Mouse (Mus musculus) cortical plate, adult 2 months (tissue): Measurements from ENCODE around the gene Grn. TPM values are rescaled to one million over a fixed set of nuclear protein-coding genes. Genes with fewer than 3 reads are reported as not detected.
"Not testable (repeated sequence)": the region's sequence is repeated elsewhere in the genome, so short reads cannot be mapped to it uniquely, and the experiment has no call there.

ENCODE experiments used
- H3K27ac ChIP-seq: fragments of 200-500 bp; 2 replicates; pipeline ENCODE4 v1.5.1; 2012; ENCODE audit warnings: low read length, control low read depth, inconsistent platforms; ENCODE audit not compliant: insufficient read depth
- H3K4me1 ChIP-seq: fragments of 200-500 bp; 2 replicates; pipeline ENCODE4 v1.6.1; 2011; ENCODE audit warnings: low read length; ENCODE audit not compliant: control insufficient read depth, insufficient read depth
- H3K4me3 ChIP-seq: fragments of 200-500 bp; 2 replicates; pipeline ENCODE4 v1.5.1; 2011; ENCODE audit warnings: mild to moderate bottlenecking, low read length, control low read depth; ENCODE audit not compliant: insufficient read depth
- CTCF ChIP-seq: fragments of 200-500 bp; IDR thresholded peaks from 2 replicates; pipeline ENCODE4 v1.5.1; 2011; ENCODE audit warnings: mild to moderate bottlenecking, control low read depth, low read length; ENCODE audit not compliant: insufficient read depth; ENCODE audit errors: extremely low read depth
- POLR2A ChIP-seq: fragments of 200-500 bp; IDR thresholded peaks from 2 replicates; pipeline ENCODE4 v1.6.1; 2011; ENCODE audit warnings: mild to moderate bottlenecking, low read length, control low read depth; ENCODE audit not compliant: insufficient read depth; ENCODE audit errors: extremely low read depth
- polyA plus RNA-seq: library from polyadenylated mRNA; depleted of rRNA; stranded (reverse); fragments of >200 nt; gene quantifications from 2 replicates; pipeline ENCODE4 v1.2.3, GENCODE M21; 2012

The Grn gene
- polyA plus RNA-seq, 1 experiment: 64.6 TPM

- TF ChIP-seq POLR2A (peak; percentile 82), CTCF (no peak)
- 0 out of 2 replicates have a peak, but pooled peaks cover 2% of the 10 kb centered on the region for H3K4me1 ChIP-seq
- 0 out of 2 replicates have a peak overlapping the region, but pooled peaks have one; percentile 32 for H3K27ac ChIP-seq
- peak overlapping the region; percentile 76 for H3K4me3 ChIP-seq
These were observed 21.7 kb upstream of the Grn start for GRCm38 (mm10) chr11:102408344-102408876.

- 0 out of 2 replicates have a peak, but pooled peaks cover 2% of the 10 kb centered on the region for H3K4me1 ChIP-seq
- H3K4me3 ChIP-seq: peak overlapping the region; percentile 76; the same call in 1 of the 2 replicates
- 0 out of 2 replicates have a peak overlapping the region, but pooled peaks have one; percentile 32 for H3K27ac ChIP-seq
- TF ChIP-seq CTCF (no peak), POLR2A (no peak)
These were observed 21.0 kb upstream of the Grn start for GRCm38 (mm10) chr11:102408888-102409794.

- H3K4me3 ChIP-seq: no peak overlapping the region
- 0 out of 2 replicates have a peak, but pooled peaks cover 2% of the 10 kb centered on the region for H3K4me1 ChIP-seq
- no peak overlapping the region for H3K27ac ChIP-seq
- no peak for TF ChIP-seq POLR2A
- TF ChIP-seq CTCF: no peak
These were observed 20.3 kb upstream of the Grn start for GRCm38 (mm10) chr11:102409795-102410330.

GRCm38 (mm10) chr11:102410345-102410744, 19.8 kb upstream of the Grn start:
- not testable (repeated sequence) for H3K4me3 ChIP-seq, H3K27ac ChIP-seq, H3K4me1 ChIP-seq

GRCm38 (mm10) chr11:102411061-102411460, 19.1 kb upstream of the Grn start:
- TF ChIP-seq CTCF (no peak), POLR2A (no peak)
- Histone ChIP-seq H3K4me1 (no peaks in the 10 kb centered on the region), H3K4me3 (no peak overlapping the region), H3K27ac (no peak overlapping the region)

- TF ChIP-seq CTCF (peak; percentile 96), POLR2A (no peak)
- Histone ChIP-seq H3K4me1 (no peaks in the 10 kb centered on the region), H3K27ac (no peak overlapping the region), H3K4me3 (no peak overlapping the region)
These were observed 18.4 kb upstream of the Grn start for GRCm38 (mm10) chr11:102411704-102412103.

GRCm38 (mm10) chr11:102413059-102413458, 17.1 kb upstream of the Grn start:
- no peak for TF ChIP-seq POLR2A
- no peak for TF ChIP-seq CTCF
- no peak overlapping the region for H3K4me3 ChIP-seq
- no peaks in the 10 kb centered on the region for H3K4me1 ChIP-seq
- H3K27ac ChIP-seq: no peak overlapping the region

GRCm38 (mm10) chr11:102415034-102415802, 14.9 kb upstream of the Grn start:
- Histone ChIP-seq H3K4me1 (no peaks in the 10 kb centered on the region), H3K27ac (no peak overlapping the region), H3K4me3 (no peak overlapping the region)
- TF ChIP-seq POLR2A: no peak
- TF ChIP-seq CTCF: no peak

GRCm38 (mm10) chr11:102417160-102417559, 13.0 kb upstream of the Grn start:
- Histone ChIP-seq H3K27ac (no peak overlapping the region), H3K4me1 (no peaks in the 10 kb centered on the region), H3K4me3 (no peak overlapping the region)
- no peak for TF ChIP-seq POLR2A
- TF ChIP-seq CTCF: no peak
